Mouse (Mus musculus) cerebellum, adult 2 months (tissue): ENCODE data around the gene Abi1. TPM values are rescaled to one million over a fixed set of nuclear protein-coding genes. Genes with fewer than 3 reads are reported as not detected.
"Not testable (repeated sequence)": the region's sequence is repeated elsewhere in the genome, so short reads cannot be mapped to it uniquely, and the experiment has no call there.

Source experiments
- DNase-seq, 2 experiments: peaks; one replicate each; pipeline ENCODE4 v3.0.0; 2021
- H3K27ac ChIP-seq: fragments of 200-500 bp; 2 replicates; pipeline ENCODE4 v1.5.1; 2012; ENCODE audit warnings: low read length, control low read depth, inconsistent platforms; ENCODE audit not compliant: insufficient read depth
- H3K27me3 ChIP-seq: fragments of 200-500 bp; 2 replicates; pipeline ENCODE4 v1.6.1; 2012; ENCODE audit warnings: inconsistent platforms, mild to moderate bottlenecking, low read length, moderate library complexity; ENCODE audit not compliant: control insufficient read depth, insufficient read depth
- H3K4me1 ChIP-seq: fragments of 200-500 bp; 2 replicates; pipeline ENCODE4 v1.6.1; 2011; ENCODE audit warnings: low read length; ENCODE audit not compliant: control insufficient read depth, insufficient read depth
- H3K4me3 ChIP-seq: fragments of 200-500 bp; replicated peaks from 2 replicates; pipeline ENCODE3; 2011; ENCODE audit warnings: mild to moderate bottlenecking, low read depth, low read length, control low read depth; ENCODE audit not compliant: insufficient read depth
- CTCF ChIP-seq: fragments of 200-500 bp; IDR thresholded peaks from 2 replicates; pipeline ENCODE4 v1.5.1; 2011; ENCODE audit warnings: low read depth, mild to moderate bottlenecking, control low read depth, low read length, moderate library complexity, borderline replicate concordance; ENCODE audit not compliant: insufficient read depth
- POLR2A ChIP-seq: fragments of 200-500 bp; IDR thresholded peaks from 2 replicates; pipeline ENCODE4 v1.6.1; 2011; ENCODE audit warnings: low read length, control low read depth, borderline replicate concordance; ENCODE audit not compliant: insufficient read depth
- WGBS: fragments of 180-500 bp; shearing (Covaris S2); methylation state at CpG from one replicate; pipeline ENCODE4 v1.1.7; 2018; 5-methylcytosine and 5-hydroxymethylcytosine counted together
- polyA plus RNA-seq: library from polyadenylated mRNA; depleted of rRNA; stranded (reverse); fragments of >200 nt; gene quantifications from 2 replicates; pipeline ENCODE4 v1.2.3, GENCODE M21; 2012

The Abi1 gene
- polyA plus RNA-seq, 1 experiment: 104 TPM

- DNase-seq: no peak
- Histone ChIP-seq H3K4me1 (no peaks in the 10 kb centered on the region), H3K4me3 (no peak overlapping the region), H3K27me3 (no peaks in the 10 kb centered on the region), H3K27ac (no peak overlapping the region)
- TF ChIP-seq POLR2A: no peak
- no peak for TF ChIP-seq CTCF
- WGBS: 56% methylated on average over 4 of the region's 4 CpGs
Observed at GRCm38 (mm10) chr2:22949956-22950355, 90.1 kb downstream of the Abi1 start.

- no peaks in the 10 kb centered on the region for H3K4me1 ChIP-seq
- no peak overlapping the region for H3K4me3 ChIP-seq
- no peak overlapping the region for H3K27ac ChIP-seq
- no peak for DNase-seq
- 75% methylated on average over 1 of the region's 1 CpGs for WGBS
- no peak for TF ChIP-seq CTCF
- TF ChIP-seq POLR2A: no peak
- no peaks in the 10 kb centered on the region for H3K27me3 ChIP-seq
Observed at GRCm38 (mm10) chr2:22933556-22933955, 106.5 kb downstream of the Abi1 start.

- H3K4me1 ChIP-seq: no peaks in the 10 kb centered on the region
- no peak for TF ChIP-seq CTCF
- TF ChIP-seq POLR2A: no peak
- H3K27ac ChIP-seq: peak overlapping the region; percentile 30; the same call in 1 of the 2 replicates
- peak in 1 of 2 experiments; percentile 10 for DNase-seq
- WGBS: 81% methylated on average over 2 of the region's 2 CpGs
- no peaks in the 10 kb centered on the region for H3K27me3 ChIP-seq
- H3K4me3 ChIP-seq: no peak overlapping the region
Observed at GRCm38 (mm10) chr2:22928259-22928658, 111.8 kb downstream of the Abi1 start.

- not testable (repeated sequence) for H3K27ac ChIP-seq, H3K4me3 ChIP-seq, H3K27me3 ChIP-seq, H3K4me1 ChIP-seq, DNase-seq
- 82% methylated on average over 3 of the region's 3 CpGs for WGBS
Observed at GRCm38 (mm10) chr2:22925911-22926310, 114.1 kb downstream of the Abi1 start.

- no peak for DNase-seq
- 89% methylated on average over 2 of the region's 2 CpGs for WGBS
- H3K4me3 ChIP-seq: no peak overlapping the region
- TF ChIP-seq POLR2A (no peak), CTCF (no peak)
- no peaks in the 10 kb centered on the region for H3K27me3 ChIP-seq
- no peak overlapping the region for H3K27ac ChIP-seq
- no peaks in the 10 kb centered on the region for H3K4me1 ChIP-seq
Observed at GRCm38 (mm10) chr2:22918651-22919050, 121.4 kb downstream of the Abi1 start.

- 82% methylated on average over 3 of the region's 3 CpGs for WGBS
- Histone ChIP-seq H3K4me3 (no peak overlapping the region), H3K4me1 (no peaks in the 10 kb centered on the region), H3K27me3 (no peaks in the 10 kb centered on the region), H3K27ac (no peak overlapping the region)
- no peak for TF ChIP-seq CTCF
- TF ChIP-seq POLR2A: no peak
- no peak for DNase-seq
Observed at GRCm38 (mm10) chr2:22914421-22914820, 125.6 kb downstream of the Abi1 start.

GRCm38 (mm10) chr2:22903947-22904346, 136.1 kb downstream of the Abi1 start:
- no peak for DNase-seq
- Histone ChIP-seq H3K4me3 (no peak overlapping the region), H3K27ac (no peak overlapping the region), H3K4me1 (no peaks in the 10 kb centered on the region), H3K27me3 (no peaks in the 10 kb centered on the region)
- no peak for TF ChIP-seq CTCF
- WGBS: 94% methylated on average over 3 of the region's 3 CpGs

- peak within 1 kb of the TSS; percentile 84 for H3K27ac ChIP-seq
- DNase-seq: peak; percentile 94 to 95
- H3K27me3 ChIP-seq: no peaks in the 10 kb centered on the region
- no peaks in the 10 kb centered on the region for H3K4me1 ChIP-seq
- WGBS: under 1% methylated on average over 81 of the region's 81 CpGs
- TF ChIP-seq POLR2A (peak; percentile 76; the same call in 1 of the 2 replicates), CTCF (no peak)
- H3K4me3 ChIP-seq: peak within 1 kb of the TSS; percentile 97
Observed at GRCm38 (mm10) chr2:22895282-22896273, 144.5 kb downstream of the Abi1 start, which contains the start of gene Pdss1. TSS of gene Pdss1 (plus strand) at chr2:22895522.
